Mouse (Mus musculus) adrenal gland, postnatal 4 days (tissue): ENCODE results near the gene Rbm47. TPM values are rescaled to one million over a fixed set of nuclear protein-coding genes. Genes with fewer than 3 reads are reported as not detected.
A peak's percentile ranks its signal among the peaks of the same experiment; 100 is the strongest.

Experiments used
- DNase-seq, 2 experiments: peaks; one replicate each; pipeline ENCODE4 v3.0.0; 2021 to 2022; ENCODE audit warnings: low spot score in 2 of 2, mixed read lengths in 2 of 2
- total RNA-seq, 2 experiments: library from RNA; stranded (reverse); gene quantifications; 2 replicates each; pipeline ENCODE4 v1.2.3; 2021

Rbm47 gene
- total RNA-seq, 2 experiments from 2014 or later = 63.2 to 73.3 TPM

DNA sequence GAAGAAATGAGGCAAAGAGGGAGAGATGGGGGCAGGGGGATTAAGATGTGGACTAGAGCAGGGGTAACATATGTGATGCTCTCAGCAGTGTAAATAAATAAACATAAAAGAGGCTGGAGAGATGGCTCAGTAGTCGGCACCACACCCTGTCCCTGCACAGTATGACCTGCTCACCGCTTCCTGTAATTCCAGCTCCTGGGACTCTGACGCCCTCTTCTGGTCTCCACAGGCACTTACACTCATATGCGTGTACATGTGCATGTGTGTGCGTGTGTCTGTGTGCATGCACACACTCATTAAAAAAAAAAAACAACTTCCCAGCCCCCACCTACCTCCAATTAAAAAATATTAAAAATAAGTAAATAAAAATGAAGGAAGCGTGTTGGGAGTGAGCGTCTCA is 38.3 kb downstream of the Rbm47 start:
- DNase-seq = no peak

DNA sequence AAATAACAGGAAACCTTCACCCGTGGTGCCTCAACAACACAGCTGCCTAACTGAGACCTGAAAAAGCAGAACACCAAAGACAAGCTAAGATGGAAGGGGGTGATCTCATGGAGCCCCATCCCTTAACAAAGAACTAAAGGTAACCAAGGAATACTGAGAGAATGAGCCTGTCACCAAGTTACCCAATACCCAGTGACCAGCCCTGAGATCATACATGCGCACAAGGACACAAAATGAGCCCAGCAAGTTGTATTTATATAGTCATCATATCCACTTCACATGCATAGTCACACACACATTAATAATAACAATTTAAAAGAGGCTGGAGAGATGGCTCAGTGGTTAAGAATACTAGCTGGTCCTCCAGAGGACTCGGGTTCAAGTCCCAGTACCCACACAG is 44.0 kb downstream of the Rbm47 start:
- DNase-seq = no peak

DNA sequence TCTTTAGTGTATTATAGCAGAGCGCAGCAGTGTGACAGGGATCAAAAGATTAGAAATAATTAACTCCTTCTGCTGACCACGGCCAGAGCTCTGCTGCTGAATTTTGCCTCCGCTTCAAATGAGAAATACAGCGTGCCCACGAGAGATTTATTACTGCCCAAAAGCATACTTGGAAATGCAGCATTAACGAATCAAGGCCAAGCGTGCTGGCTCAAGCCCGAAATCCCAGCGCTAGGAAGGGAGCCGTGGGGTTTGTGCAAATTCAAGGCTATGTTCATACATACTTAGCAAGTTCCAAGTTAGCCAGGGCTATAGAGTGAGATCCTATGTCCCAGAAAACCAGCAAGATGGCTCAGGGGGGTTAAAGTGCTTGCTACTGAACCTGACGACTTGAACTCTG is 47.5 kb downstream of the Rbm47 start:
- no peak for DNase-seq

DNA sequence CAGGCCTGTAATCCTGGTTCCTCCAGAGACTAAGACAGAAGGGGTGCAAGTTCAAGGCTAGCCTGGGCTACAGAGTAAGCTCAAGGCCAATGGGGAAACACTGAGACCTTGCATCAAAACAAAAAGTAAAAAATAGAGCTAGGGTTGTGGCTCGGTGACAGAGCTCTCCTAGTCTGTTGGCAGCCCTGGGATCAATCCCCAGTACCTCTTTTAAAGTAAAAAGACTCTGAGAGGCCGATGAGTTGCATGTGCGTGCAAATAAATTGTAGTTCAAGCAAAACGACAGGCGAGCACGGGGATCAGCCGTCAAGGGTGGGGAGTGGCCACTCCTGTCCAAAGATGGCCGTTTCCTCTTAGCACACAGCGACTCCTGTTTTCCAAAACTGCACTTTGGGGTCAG is 48.0 kb downstream of the Rbm47 start:
- DNase-seq = no peak

DNA sequence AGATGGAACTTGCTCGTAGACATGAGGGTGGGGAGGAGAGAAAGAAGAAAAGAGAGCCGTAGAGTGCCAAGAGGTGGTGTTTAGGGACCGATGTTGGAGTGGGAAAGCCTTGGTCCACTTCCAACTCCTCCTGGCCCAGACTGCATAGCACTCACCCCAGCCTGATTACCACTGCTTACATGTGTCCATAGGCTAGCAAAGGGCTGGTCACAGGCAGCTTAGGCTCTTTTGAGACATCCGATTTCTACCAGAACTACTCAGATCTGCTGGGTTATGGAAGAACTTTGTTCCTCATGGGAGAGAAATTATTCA is 48.9 kb downstream of the Rbm47 start:
- no peak for DNase-seq

- DNase-seq = no peak
These were observed 49.4 kb downstream of the Rbm47 start for GRCm38 (mm10) chr5:66123295-66124088.

DNA sequence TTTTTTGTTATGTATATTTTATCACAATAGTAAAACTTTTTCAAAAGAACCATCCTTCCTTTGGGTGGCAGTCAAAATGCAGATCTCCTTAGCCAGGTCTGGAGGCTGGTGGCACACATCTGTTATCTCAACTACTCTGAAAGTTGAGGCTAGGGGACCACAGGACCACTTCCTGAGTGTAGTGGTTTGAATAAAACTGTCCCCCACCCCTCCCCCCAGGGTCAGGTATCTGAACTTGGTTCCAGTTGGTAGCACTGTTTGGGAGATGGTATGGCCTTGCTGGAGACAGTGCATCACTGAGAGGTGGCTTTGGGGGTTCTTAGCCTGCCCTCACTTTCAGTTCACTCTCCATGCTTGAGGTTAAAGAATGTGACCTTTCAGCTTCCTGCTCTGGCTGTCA is 51.7 kb downstream of the Rbm47 start:
- DNase-seq = no peak

- DNase-seq = no peak
These were observed 58.2 kb downstream of the Rbm47 start for GRCm38 (mm10) chr5:66114751-66115150.

- no peak for DNase-seq
These were observed 58.7 kb downstream of the Rbm47 start for GRCm38 (mm10) chr5:66114208-66114607.

DNA sequence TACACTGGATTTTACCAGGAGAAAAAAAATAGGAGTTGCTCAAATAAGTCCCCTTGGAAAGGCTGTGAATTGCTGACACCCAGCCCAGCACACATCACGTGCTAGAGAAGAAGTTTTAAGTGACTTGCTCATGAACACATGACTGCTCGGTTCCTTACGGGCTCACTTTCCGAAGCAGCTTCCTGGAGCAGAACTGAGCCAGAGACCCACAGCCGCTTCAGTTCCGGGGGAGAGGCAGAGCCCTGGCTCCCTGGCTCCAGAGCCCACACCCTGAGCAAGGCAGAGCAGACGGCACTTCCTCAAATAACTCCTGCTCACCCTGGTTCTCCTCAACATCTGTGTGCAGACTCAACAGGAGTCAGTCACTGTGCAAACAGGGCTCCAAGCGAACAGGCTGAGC is 60.9 kb downstream of the Rbm47 start:
- no peak for DNase-seq

DNA sequence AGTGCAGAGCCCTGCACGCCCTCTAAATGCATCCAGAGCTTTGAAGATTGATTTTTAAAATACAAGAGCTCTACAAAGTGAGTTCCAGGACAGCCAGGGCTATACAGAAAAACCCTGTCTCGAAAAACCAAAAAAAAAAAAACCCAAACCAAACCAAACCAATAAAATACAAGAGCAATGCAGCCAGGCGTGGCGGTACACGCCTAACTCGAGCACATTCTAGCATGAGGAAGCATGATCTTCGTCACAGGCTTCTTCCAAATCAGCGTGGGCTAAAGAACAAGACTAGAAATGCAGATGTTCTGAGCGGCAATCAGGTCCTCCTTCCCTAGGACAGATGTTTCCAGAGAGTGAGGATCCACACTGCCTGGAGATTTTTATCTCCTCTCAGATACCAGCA is 66.5 kb downstream of the Rbm47 start:
- DNase-seq = no peak

- no peak for DNase-seq
These were observed 67.0 kb downstream of the Rbm47 start for GRCm38 (mm10) chr5:66105946-66106345.

- no peak for DNase-seq
These were observed 67.6 kb downstream of the Rbm47 start for GRCm38 (mm10) chr5:66105366-66105765.

- no peak for DNase-seq
These were observed 69.5 kb downstream of the Rbm47 start for GRCm38 (mm10) chr5:66103386-66103785.

- DNase-seq = no peak
These were observed 70.1 kb downstream of the Rbm47 start for GRCm38 (mm10) chr5:66102821-66103220.

DNA sequence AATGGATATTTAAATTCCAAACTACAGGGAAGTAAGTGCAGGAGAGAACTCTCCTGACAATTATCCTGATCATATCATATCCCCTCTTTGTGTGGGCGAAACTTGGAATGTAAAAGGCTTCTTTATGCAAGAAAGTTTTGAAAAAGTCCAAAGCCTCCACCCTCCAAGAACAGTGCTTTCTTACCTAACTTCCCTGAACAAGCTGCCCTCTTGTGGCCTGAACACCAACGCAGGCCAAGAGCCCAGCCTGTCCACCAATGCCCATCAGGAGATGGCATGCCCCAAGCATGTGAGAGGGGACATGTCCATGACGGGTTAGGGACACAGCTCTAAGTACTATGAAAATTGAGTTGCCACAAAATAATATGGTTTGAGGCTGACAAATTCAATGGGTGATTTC is 71.3 kb downstream of the Rbm47 start:
- DNase-seq = no peak

DNA sequence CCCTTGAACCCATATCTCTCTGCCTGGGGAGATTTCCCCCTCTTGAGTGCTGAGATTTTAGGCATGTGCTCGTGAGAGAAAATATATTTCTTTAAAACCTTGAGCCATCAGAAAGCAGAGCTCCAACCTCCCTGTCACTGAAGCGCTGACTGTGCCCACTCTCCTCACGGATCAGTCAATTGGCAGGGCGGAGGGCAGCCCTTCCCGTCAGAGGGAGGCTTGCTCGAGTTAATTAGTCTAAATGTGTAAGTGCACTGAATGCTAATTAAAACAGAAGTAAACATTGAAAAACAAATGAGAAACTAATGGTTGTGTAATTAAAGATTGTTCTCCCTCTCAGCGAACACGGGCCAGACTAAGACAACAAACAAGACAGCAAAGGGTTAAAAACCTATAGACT is 72.6 kb downstream of the Rbm47 start:
- DNase-seq = no peak

GRCm38 (mm10) chr5:66098094-66098871 is 74.6 kb downstream of the Rbm47 start:
- no peak for DNase-seq

- DNase-seq = no peak
These were observed 76.8 kb downstream of the Rbm47 start for GRCm38 (mm10) chr5:66096081-66096480.

- no peak for DNase-seq
These were observed 77.8 kb downstream of the Rbm47 start for GRCm38 (mm10) chr5:66095166-66095565.

DNA sequence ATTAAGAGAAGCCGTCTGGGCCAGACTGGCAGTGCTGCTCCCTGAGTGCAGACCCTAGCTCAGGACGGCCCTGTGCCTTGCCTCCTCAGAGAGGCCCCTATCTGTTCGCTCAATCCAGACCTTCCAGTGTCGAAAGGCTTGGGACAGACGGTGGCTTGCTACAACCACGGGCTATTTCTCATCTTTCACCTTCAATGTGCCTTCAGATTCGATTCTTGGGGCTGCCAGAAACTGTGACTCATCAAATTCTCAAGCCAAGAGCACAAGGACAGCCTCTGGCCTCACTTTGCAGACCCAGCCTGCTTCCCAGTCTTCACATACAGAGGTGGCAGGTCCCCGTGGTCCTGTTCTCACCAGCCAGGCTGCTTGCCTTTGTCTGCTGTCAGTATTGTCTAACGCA is 82.9 kb downstream of the Rbm47 start:
- DNase-seq = peak in 1 of 2 experiments; percentile 45

DNA sequence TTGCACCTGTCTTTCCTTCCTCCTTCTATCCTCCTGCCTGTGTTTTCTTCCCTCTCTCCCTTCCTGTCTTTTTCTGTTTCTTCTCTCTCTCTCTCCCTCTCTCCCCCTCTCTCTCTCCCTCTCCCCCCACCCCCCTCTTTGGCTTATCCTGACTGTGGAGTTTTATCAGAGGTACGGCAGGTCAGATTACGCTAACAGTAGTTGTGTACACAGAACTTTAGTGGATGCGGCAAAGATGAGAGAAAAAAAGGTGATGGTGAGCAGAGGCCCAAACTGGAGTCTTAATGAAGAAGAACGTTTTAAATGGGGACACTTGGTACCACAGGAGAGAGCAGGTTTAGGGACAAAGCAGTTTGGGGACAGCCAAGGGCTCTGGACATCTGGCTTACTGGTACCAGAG is 83.3 kb downstream of the Rbm47 start:
- no peak for DNase-seq

DNA sequence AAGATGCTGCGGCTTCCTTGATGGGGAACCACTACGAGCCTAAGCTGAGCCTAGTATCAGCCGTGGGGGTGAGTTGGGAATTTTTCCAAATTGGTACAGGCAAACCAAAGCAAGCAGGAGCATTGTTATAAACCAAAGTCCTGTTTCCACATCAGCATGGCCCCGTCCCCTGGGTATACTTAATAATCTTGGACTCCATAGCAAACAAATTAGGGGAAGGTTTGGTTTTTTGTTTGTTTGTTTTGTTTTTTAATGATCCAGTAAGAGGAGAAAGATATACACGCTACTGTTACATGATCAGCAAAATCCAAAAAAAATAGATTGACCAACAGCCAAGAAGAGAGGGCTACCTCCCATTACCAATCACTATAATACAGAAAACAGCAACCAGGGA is 84.0 kb downstream of the Rbm47 start:
- no peak for DNase-seq
